Mouse (Mus musculus) embryonic fibroblast, embryonic 13.5 days (primary cell): ENCODE data around the gene Grik2.

ENCODE experiments used
- CTCF ChIP-seq: IDR thresholded peaks from 2 replicates; pipeline ENCODE4 v1.5.1; 2011; ENCODE audit warnings: mild to moderate bottlenecking, control low read depth, low read length, moderate library complexity, borderline replicate concordance; ENCODE audit not compliant: insufficient read depth
- POLR2A ChIP-seq: IDR thresholded peaks from 2 replicates; pipeline ENCODE4 v1.6.1; 2011; ENCODE audit warnings: low read depth, mild to moderate bottlenecking, control low read depth, low read length, moderate library complexity

DNA sequence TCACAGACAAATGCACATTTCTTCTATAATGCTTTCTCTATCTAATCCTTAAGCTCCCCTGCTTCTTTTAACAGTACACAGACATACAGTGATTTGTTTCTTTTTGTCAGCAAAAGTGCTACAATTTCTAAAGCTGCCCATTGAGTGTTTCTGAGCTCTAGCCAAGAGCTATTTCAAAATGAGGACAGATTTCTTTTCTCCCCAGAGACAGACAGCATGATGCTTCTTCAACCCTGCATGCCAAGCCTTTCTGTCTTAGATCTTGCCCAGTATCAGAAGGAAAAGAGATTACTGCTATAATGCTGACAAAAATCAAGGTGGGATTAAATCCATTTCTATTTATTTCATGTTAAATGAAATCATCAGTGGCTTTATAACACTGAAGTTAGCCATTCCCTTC, 18.7 kb upstream of the Grik2 start:
- TF ChIP-seq CTCF (no peak), POLR2A (no peak)
